Mouse (Mus musculus): ENCODE data around the gene Dhx30. TPM values are rescaled to one million over a fixed set of nuclear protein-coding genes. Genes with fewer than 3 reads are reported as not detected.

Dhx30 gene
- 107 TPM for polyA plus RNA-seq (2014; fragmentation: Illumina TruSeq; extraction: RNeasy Lipid Tissue Mini Kit (QIAGEN cat#74804); ENCODE audit: low read depth, low replicate concordance)

DNA sequence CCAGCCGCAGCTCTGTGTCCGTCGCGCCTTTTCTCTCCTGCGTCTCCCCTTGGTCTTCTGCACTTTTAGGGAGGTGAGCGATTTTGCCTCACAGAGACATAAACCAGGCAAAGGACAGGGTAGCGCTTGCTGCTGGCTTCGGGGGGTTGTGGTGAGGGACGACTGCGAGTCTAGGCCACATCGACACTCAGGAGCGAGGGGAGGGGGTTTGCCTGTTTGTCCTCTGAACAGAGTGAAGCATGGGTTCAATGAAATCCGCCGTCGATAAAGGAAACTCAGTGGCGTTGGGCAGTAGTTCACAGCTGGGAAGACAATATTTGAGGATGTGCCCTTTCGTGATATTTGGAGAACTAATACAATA, at the start of gene Dhx30:
TSS of gene Dhx30 (minus strand) at position 52 of the 361 bp plus-strand sequence.

DNA sequence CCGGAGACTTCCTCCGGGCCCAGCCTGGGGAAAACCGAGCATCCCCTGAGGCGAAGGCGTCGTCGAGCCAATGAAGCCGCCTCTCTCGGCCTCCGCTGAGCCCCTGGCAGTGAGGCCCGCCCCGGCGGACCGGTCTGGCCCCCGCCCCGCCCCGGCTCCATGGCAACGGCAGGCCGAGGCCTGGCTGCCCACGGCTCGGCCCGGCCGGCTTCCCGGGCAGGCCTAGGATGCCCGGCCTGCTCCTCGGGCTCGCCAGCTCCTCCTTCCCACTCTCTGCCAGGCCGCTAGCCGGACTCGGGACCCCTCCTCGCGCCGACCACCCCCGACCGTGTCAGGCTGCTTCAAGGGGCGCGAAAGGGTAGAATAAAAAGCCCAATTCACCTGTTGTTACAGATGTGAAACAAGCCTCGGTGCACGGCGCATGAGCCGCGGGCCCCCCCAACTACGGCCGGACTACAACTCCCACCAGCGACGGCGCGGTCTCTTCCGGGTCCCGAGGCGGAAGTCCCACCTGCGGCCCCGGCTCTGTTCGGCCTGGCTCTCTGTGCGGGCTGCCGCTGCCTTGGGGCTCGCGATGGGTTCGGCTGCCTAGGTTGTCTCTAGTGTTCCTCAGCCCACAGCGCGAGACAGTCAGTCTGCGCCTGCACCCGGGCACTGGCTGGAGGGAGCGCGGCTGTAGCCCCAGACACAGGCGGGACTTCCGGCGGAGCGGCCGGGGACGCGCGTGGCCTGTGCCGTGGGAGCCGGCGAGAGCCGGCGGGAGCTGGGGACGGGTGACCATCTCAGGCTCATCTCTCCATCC, 452 bp downstream of the Dhx30 start, which contains the start of gene Smarcc1:
TSS of gene Smarcc1 (plus strand) at position 732 of the 802 bp plus-strand sequence.

Other genes with a start within 250 kb of the Dhx30 start
- 43.8 TPM for gene Cdc25a, start 242.3 kb downstream of the Dhx30 start, polyA plus RNA-seq (2014; fragmentation: Illumina TruSeq; extraction: RNeasy Lipid Tissue Mini Kit (QIAGEN cat#74804); ENCODE audit: low read depth, low replicate concordance)
- 100 TPM for gene Map4, start 186.4 kb downstream of the Dhx30 start, polyA plus RNA-seq (2014; fragmentation: Illumina TruSeq; extraction: RNeasy Lipid Tissue Mini Kit (QIAGEN cat#74804); ENCODE audit: low read depth, low replicate concordance)
- 59.3 TPM for gene Smarcc1, start 122 bp downstream of the Dhx30 start, polyA plus RNA-seq (2014; fragmentation: Illumina TruSeq; extraction: RNeasy Lipid Tissue Mini Kit (QIAGEN cat#74804); ENCODE audit: low read depth, low replicate concordance)
- 1.4 TPM for gene Cspg5, start 126.0 kb upstream of the Dhx30 start, polyA plus RNA-seq (2014; fragmentation: Illumina TruSeq; extraction: RNeasy Lipid Tissue Mini Kit (QIAGEN cat#74804); ENCODE audit: low read depth, low replicate concordance)
- 0.80 TPM for gene Elp6, start 187.3 kb upstream of the Dhx30 start, polyA plus RNA-seq (2014; fragmentation: Illumina TruSeq; extraction: RNeasy Lipid Tissue Mini Kit (QIAGEN cat#74804); ENCODE audit: low read depth, low replicate concordance)
- 2.5 TPM for gene Scap, start 215.5 kb upstream of the Dhx30 start, polyA plus RNA-seq (2014; fragmentation: Illumina TruSeq; extraction: RNeasy Lipid Tissue Mini Kit (QIAGEN cat#74804); ENCODE audit: low read depth, low replicate concordance)

Data from testis, adult 10 weeks (tissue).